Mouse (Mus musculus) liver, embryonic 14.5 days (tissue): ENCODE measurements at regions not wholly inside any gene's neighbourhood (a gene's known extent, or its start where the extent isn't known, plus 50 kb on each side); places are given as distances from the start of the nearest gene placed in this dataset.
"Not testable (repeated sequence)": the region's sequence is repeated elsewhere in the genome, so short reads cannot be mapped to it uniquely, and the experiment has no call there.

Source experiments
- ATAC-seq: fragments of 200-750 bp; cut with Nextera tagmentation; 2 replicates; pipeline ENCODE4 v1.8.0; 2017; ENCODE audit warnings: moderate number of reproducible peaks, mild to moderate bottlenecking, moderate library complexity; ENCODE audit not compliant: insufficient read depth
- DNase-seq, 3 experiments: peaks; one replicate each; pipeline ENCODE4 v3.0.0-alpha.2; 2012 to 2013; ENCODE audit warnings: low read depth in 3 of 3, low spot score in 3 of 3
- H3K27ac ChIP-seq: fragments of 300-500 bp; sonication (generic); 2 replicates; pipeline ENCODE4 v1.5.1; 2014; ENCODE audit warnings: moderate library complexity, mild to moderate bottlenecking, control low read depth, inconsistent platforms
- H3K27me3 ChIP-seq: fragments of 300-500 bp; sonication (generic); 2 replicates; pipeline ENCODE4 v1.6.1; 2014; ENCODE audit warnings: mild to moderate bottlenecking, low read length, moderate library complexity; ENCODE audit not compliant: control insufficient read depth, insufficient read depth
- H3K36me3 ChIP-seq: fragments of 300-500 bp; sonication (generic); replicated peaks from 2 replicates; pipeline ENCODE4 v1.6.1; 2014; ENCODE audit warnings: low read depth; ENCODE audit not compliant: control insufficient read depth, insufficient read depth
- H3K4me1 ChIP-seq, 2 experiments: fragments of 200-500 bp in 1 of 2; fragments of 300-500 bp in 1 of 2; sonication (generic) in 1 of 2; replicated peaks; 2 replicates each; pipeline ENCODE4 v1.6.1; 2012 to 2014; ENCODE audit warnings: antibody characterized with exemption in 1 of 2, inconsistent platforms in 1 of 2, low read length in 1 of 2; ENCODE audit not compliant: control insufficient read depth in 2 of 2, insufficient read depth in 2 of 2
- H3K4me2 ChIP-seq: fragments of 300-500 bp; sonication (generic); 2 replicates; pipeline ENCODE4 v1.6.1; 2014; ENCODE audit warnings: low read depth, mild to moderate bottlenecking, control low read depth, moderate library complexity
- H3K4me3 ChIP-seq, 2 experiments: fragments of 200-500 bp in 1 of 2; fragments of 300-500 bp in 1 of 2; sonication (generic) in 1 of 2; 2 replicates each; pipeline ENCODE4 v1.5.1; 2012 to 2014; ENCODE audit warnings: low read depth in 2 of 2, low read length in 2 of 2, mild to moderate bottlenecking in 2 of 2, control low read depth in 1 of 2, inconsistent platforms in 1 of 2, moderate library complexity in 1 of 2; ENCODE audit not compliant: insufficient read depth in 1 of 2
- H3K9ac ChIP-seq: fragments of 300-500 bp; sonication (generic); replicated peaks from 2 replicates; pipeline ENCODE4 v1.6.1; 2014; ENCODE audit warnings: mild to moderate bottlenecking, control low read depth, moderate library complexity
- H3K9me3 ChIP-seq: fragments of 300-500 bp; sonication (generic); 2 replicates; pipeline ENCODE4 v1.6.1; 2016; ENCODE audit warnings: low read length, mixed read lengths; ENCODE audit not compliant: control insufficient read depth
- CTCF ChIP-seq: IDR thresholded peaks from 2 replicates; pipeline ENCODE4 v1.5.1; 2016; ENCODE audit warnings: antibody characterized with exemption, low read depth, control low read depth
- EP300 ChIP-seq: IDR thresholded peaks from 2 replicates; pipeline ENCODE4 v1.6.1; 2016; ENCODE audit warnings: antibody characterized with exemption, low read depth
- WGBS: fragments of 180-500 bp; shearing (Covaris S2); extraction: QIAGEN DNeasy Blood & Tissue Kit; methylation state at CpG from one replicate; pipeline ENCODE4 v1.1.7; 2014; ENCODE audit not compliant: insufficient replicate concordance; 5-methylcytosine and 5-hydroxymethylcytosine counted together

DNA sequence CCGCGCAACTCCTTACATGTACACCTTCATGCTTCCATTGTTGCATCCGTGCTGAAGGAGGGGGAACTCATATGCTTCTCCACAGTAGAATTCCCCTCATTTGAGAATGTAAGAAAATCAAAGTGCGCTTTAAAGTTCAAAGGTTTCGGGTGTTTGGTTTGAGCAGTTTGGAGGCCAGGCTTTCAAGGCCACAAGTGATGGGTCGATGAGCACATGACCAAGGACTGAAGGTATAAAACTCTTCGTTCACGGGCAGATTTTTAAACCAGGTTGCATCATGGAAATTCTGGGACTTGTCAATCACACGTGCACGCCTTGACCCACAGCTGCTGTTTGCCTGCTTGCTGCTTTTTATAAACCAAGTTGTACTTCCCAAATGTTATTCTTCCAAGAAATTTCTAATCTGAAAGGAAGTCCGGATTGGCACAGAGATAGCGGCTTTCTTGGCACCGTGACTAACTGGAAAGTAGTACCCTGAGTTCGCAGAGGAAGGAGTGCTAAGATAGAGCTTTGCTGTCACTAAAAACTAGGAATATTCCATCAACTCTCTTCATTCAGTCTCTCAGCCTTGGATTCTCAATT is 132.7 kb upstream of the Myt1l start:
- H3K4me2 ChIP-seq, result no peak overlapping the region
- H3K9me3 ChIP-seq, result no peaks in the 10 kb centered on the region
- H3K4me1 ChIP-seq, result no peaks in the 10 kb centered on the region
- no peaks in the 10 kb centered on the region for H3K27me3 ChIP-seq
- H3K36me3 ChIP-seq, result no peaks in the 10 kb centered on the region
- DNase-seq, result no peak
- H3K27ac ChIP-seq, result no peak overlapping the region
- WGBS, result 65% methylated on average over 14 of the region's 14 CpGs
- no peak for ATAC-seq
- no peak overlapping the region for H3K4me3 ChIP-seq
- no peak overlapping the region for H3K9ac ChIP-seq
- TF ChIP-seq CTCF (no peak), EP300 (no peak)

DNA sequence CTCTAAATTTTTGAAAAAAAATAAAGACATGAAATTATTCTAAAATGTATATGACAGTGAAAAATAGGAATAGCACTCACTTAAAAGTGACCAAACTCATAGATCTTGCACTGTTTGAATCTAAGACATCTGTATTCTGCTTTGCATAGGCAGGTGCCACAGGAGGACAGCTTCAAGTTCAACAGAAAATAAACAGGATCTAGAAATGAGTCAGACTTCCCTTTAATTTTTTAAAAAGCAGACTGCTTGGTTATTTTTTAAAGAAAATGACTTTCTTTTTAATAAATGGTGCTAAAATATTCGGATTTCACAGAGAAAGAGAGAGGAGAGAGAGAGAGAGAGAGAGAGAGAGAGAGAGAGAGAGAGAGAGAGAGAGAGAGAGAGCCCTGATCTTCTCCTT is 123.8 kb upstream of the Myt1l start:
- DNase-seq (no peak), ATAC-seq (no peak)
- WGBS, result 8% methylated on average over 1 of the region's 1 CpGs
- H3K4me2 ChIP-seq, result no peak overlapping the region
- no peak overlapping the region for H3K27ac ChIP-seq
- no peaks in the 10 kb centered on the region for H3K4me1 ChIP-seq
- no peaks in the 10 kb centered on the region for H3K36me3 ChIP-seq
- H3K27me3 ChIP-seq, result no peaks in the 10 kb centered on the region
- H3K9me3 ChIP-seq, result no peaks in the 10 kb centered on the region
- TF ChIP-seq CTCF (no peak), EP300 (no peak)
- no peak overlapping the region for H3K4me3 ChIP-seq
- H3K9ac ChIP-seq, result no peak overlapping the region

DNA sequence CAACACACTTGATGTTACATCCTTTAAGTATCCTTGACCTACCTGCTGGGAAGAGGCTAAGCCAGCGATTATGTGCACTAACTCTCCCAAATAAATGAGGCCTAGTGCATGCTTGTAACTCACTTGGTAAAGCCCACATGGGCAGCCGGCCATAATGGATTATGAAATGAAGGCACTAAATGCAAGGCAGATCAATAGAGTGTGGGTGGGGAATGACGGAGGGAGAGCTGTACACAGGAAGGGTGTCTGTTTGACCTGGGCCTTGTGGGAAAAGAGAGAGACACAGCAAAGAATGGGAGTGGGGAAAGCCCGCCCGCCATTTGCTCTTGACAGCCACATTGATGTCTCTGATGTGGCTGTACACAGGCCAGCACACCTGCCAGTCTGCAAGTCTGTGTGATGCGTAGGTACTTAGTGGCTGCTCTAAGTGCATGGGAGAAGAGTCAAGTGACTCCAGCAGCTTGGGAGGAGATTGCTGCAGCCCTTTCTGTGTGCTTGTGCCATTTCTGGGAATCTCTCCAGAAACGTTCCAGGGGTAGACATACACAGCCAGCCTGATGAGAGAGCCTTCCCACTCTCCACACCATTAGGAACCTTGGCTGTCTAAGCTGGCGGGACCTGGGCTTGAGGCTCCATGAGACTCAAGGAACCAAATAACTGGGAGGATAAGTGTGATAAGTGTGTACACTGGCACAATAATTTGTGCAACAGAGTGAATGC is 118.7 kb upstream of the Myt1l start:
- Histone ChIP-seq H3K27ac (no peak overlapping the region), H3K4me1 (no peaks in the 10 kb centered on the region), H3K27me3 (no peaks in the 10 kb centered on the region), H3K36me3 (no peaks in the 10 kb centered on the region), H3K9ac (no peak overlapping the region), H3K9me3 (no peaks in the 10 kb centered on the region), H3K4me3 (no peak overlapping the region), H3K4me2 (no peak overlapping the region)
- no peak for TF ChIP-seq CTCF
- TF ChIP-seq EP300, result no peak
- no peak for ATAC-seq
- no peak for DNase-seq
- WGBS, result 60% methylated on average over 8 of the region's 8 CpGs

DNA sequence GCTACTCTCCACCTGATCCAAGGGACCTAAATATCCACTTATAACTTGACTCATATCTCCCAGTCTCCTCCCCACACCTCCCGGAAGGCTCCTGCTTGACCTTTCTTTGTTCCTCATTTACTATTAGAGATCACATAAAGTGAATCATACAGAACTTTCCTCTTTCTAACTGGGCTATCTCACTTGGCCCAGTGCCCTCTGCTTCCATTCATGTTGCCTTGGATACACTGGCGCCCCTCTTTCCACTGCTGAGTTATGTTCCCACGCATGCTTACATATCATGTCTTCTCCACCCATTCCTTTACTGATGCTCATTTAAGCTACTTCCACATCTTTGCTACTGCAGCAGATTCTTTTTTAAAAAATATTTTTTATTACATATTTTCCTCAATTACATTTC is 94.2 kb upstream of the Myt1l start:
- Histone ChIP-seq H3K27me3 (no peaks in the 10 kb centered on the region), H3K4me1 (no peaks in the 10 kb centered on the region), H3K9ac (no peak overlapping the region), H3K9me3 (no peaks in the 10 kb centered on the region), H3K27ac (no peak overlapping the region), H3K4me2 (no peak overlapping the region), H3K4me3 (no peak overlapping the region), H3K36me3 (no peaks in the 10 kb centered on the region)
- WGBS, result 81% methylated on average over 3 of the region's 3 CpGs
- TF ChIP-seq EP300 (no peak), CTCF (no peak)
- DNase-seq (no peak), ATAC-seq (no peak)

DNA sequence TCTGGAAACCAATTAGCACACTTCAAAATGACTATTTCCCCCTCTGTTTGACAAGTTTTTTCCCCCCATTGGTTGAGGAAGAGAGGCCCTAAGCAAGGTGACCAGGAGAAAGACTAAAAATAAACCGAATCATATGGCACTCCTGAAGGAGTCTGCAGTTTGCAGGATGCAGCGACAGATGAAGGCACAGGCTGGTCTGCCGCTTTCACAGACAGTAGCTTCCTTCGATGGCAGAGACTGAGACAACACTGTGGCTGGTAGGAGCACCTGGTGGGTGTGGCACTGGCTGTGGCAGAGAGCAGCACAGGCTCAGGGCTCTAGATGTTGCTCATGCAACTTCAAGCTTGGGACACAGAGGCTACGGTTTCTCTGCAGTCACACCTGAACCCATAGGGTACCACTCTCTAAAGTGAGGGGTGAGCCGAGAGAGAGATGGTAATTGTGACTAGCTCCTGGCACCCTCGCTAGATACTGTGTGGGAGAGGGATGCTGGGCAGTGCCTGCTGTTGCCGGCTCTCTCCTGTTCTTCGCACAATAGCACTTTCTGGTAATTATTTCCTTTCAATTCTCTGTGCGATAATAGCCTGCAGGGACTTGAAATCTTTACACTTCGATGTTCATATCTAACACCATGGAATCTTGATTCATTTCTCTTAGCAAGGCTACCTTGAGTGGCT is 88.7 kb upstream of the Myt1l start:
- Histone ChIP-seq H3K4me3 (no peak overlapping the region), H3K36me3 (no peaks in the 10 kb centered on the region), H3K9me3 (no peaks in the 10 kb centered on the region), H3K27me3 (no peaks in the 10 kb centered on the region), H3K9ac (no peak overlapping the region), H3K27ac (no peak overlapping the region), H3K4me1 (no peaks in the 10 kb centered on the region), H3K4me2 (no peak overlapping the region)
- DNase-seq (no peak), ATAC-seq (no peak)
- TF ChIP-seq CTCF (no peak), EP300 (no peak)
- WGBS, result 63% methylated on average over 11 of the region's 11 CpGs

DNA sequence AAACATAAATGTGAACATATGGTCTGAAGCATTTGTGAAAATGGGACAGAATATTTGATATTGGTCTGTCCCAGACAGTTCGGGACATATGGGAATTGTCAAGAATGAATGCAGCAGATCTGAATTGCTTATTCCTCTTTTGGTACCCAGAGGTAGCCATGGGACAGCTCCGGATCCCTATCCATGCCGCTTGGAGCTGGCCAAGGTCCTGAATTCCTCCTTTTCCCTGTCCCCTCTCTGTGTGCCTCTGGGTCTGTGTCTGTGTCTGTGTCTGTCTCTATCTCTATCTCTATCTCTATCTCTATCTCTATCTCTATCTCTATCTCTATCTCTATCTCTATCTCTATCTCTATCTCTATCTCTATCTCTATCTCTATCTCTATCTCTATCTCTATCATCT is 63.0 kb upstream of the Myt1l start:
- H3K9me3 ChIP-seq, ATAC-seq, H3K27me3 ChIP-seq, H3K4me3 ChIP-seq, H3K27ac ChIP-seq, H3K9ac ChIP-seq, H3K4me1 ChIP-seq, H3K4me2 ChIP-seq, H3K36me3 ChIP-seq: not testable (repeated sequence)
- WGBS, result 17% methylated on average over 3 of the region's 3 CpGs
- DNase-seq, result peak in 1 of 3 experiments; percentile 1
